Mouse (Mus musculus) ES-E14 (cell line): ENCODE data around the gene Ms4a14.
"Not testable (repeated sequence)": the region's sequence is repeated elsewhere in the genome, so short reads cannot be mapped to it uniquely, and the experiment has no call there.

ENCODE experiments used
- CHD2 ChIP-seq: IDR thresholded peaks from 2 replicates; pipeline ENCODE4 v1.6.1; 2014; ENCODE audit warnings: mild to moderate bottlenecking, low read depth, low read length, inconsistent platforms
- HCFC1 ChIP-seq: IDR thresholded peaks from 2 replicates; pipeline ENCODE4 v1.6.1; 2012; ENCODE audit warnings: low read length, inconsistent platforms, borderline replicate concordance; ENCODE audit not compliant: insufficient read depth
- MAFK ChIP-seq: IDR thresholded peaks from 2 replicates; pipeline ENCODE4 v1.6.1; 2014; ENCODE audit warnings: mild to moderate bottlenecking, low read depth, low read length, inconsistent platforms; ENCODE audit not compliant: insufficient read depth
- ZC3H11A ChIP-seq: IDR thresholded peaks from 2 replicates; pipeline ENCODE4 v1.6.1; 2012; ENCODE audit warnings: low read depth, mild to moderate bottlenecking, inconsistent platforms, low read length, borderline replicate concordance
- ZNF384 ChIP-seq: IDR thresholded peaks from 2 replicates; pipeline ENCODE4 v1.6.1; 2012; ENCODE audit warnings: low read depth, low read length, inconsistent platforms

- not testable (repeated sequence) for TF ChIP-seq HCFC1, ZC3H11A, CHD2, MAFK
- TF ChIP-seq ZNF384: peak; percentile 84
These were observed 51.3 kb downstream of the Ms4a14 start for GRCm38 (mm10) chr19:11262932-11263331.
